Mouse (Mus musculus) embryonic facial prominence, embryonic 13.5 days (tissue): ENCODE results near the gene Nf2. TPM values are rescaled to one million over a fixed set of nuclear protein-coding genes. Genes with fewer than 3 reads are reported as not detected.
"Not testable (repeated sequence)": the region's sequence is repeated elsewhere in the genome, so short reads cannot be mapped to it uniquely, and the experiment has no call there.

Source experiments
- ATAC-seq: fragments of 200-750 bp; cut with Nextera tagmentation; 2 replicates; pipeline ENCODE4 v1.8.0; 2017; ENCODE audit warnings: low read depth; ENCODE audit not compliant: insufficient number of reproducible peaks, insufficient read depth, low FRiP score, low TSS enrichment
- H3K27ac ChIP-seq: fragments of 300-500 bp; sonication (generic); 2 replicates; pipeline ENCODE4 v1.5.1; 2015; ENCODE audit warnings: moderate library complexity, mild to moderate bottlenecking, inconsistent platforms
- H3K27me3 ChIP-seq: fragments of 300-500 bp; sonication (generic); 2 replicates; pipeline ENCODE4 v1.6.1; 2015; ENCODE audit warnings: mild to moderate bottlenecking, inconsistent platforms
- H3K36me3 ChIP-seq: fragments of 300-500 bp; sonication (generic); 2 replicates; pipeline ENCODE4 v1.6.1; 2015; ENCODE audit warnings: mild to moderate bottlenecking, inconsistent platforms
- H3K4me1 ChIP-seq: fragments of 300-500 bp; sonication (generic); 2 replicates; pipeline ENCODE4 v1.6.1; 2015; ENCODE audit warnings: inconsistent platforms
- H3K4me2 ChIP-seq: fragments of 300-500 bp; sonication (generic); 2 replicates; pipeline ENCODE4 v1.6.1; 2015; ENCODE audit warnings: moderate library complexity, mild to moderate bottlenecking, inconsistent platforms
- H3K4me3 ChIP-seq: fragments of 300-500 bp; sonication (generic); 2 replicates; pipeline ENCODE4 v1.5.1; 2015; ENCODE audit warnings: mild to moderate bottlenecking, inconsistent platforms
- H3K9ac ChIP-seq: fragments of 300-500 bp; sonication (generic); 2 replicates; pipeline ENCODE4 v1.6.1; 2015; ENCODE audit warnings: mild to moderate bottlenecking, inconsistent platforms
- H3K9me3 ChIP-seq: fragments of 300-500 bp; sonication (generic); 2 replicates; pipeline ENCODE4 v1.6.1; 2016; ENCODE audit warnings: inconsistent platforms
- WGBS: fragments of 180-500 bp; shearing (Covaris S2); methylation state at CpG from one replicate; pipeline ENCODE4 v1.1.7; 2015; ENCODE audit warnings: mixed read lengths; 5-methylcytosine and 5-hydroxymethylcytosine counted together
- polyA plus RNA-seq: library from polyadenylated mRNA; unstranded; fragments of >200 nt; fragmentation: Nextera tagmentation; extraction: Ambion mirVana; gene quantifications from 2 replicates; pipeline ENCODE4 v1.2.1, GENCODE M21; 2015

The Nf2 gene
- polyA plus RNA-seq, 1 experiment from 2014 or later, result 55.7 TPM

DNA sequence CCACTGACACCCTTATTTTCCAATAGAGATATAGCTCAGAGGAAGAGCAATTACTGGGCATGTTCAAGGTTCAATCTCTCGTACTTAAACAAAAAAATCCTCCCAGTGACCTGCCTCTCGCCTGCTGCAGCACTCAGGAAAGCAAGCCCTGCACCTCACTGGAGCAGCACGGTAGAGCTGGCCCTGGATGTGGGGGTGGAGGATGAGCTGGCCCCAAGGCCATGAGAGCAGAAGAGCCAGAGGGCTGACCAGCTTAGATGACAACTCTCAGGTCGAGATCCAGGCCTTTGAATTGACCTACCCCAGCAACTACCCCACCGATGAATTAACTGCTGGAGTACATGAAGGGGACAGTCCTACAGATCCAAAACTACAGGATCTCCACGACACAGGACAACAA is 13.9 kb downstream of the Nf2 start:
- Histone ChIP-seq H3K9me3 (no peaks in the 10 kb centered on the region), H3K4me3 (no peak overlapping the region), H3K27ac (no peak overlapping the region), H3K4me1 (peaks cover 6% of the 10 kb centered on the region; the same call in 1 of the 2 replicates), H3K9ac (no peak overlapping the region), H3K4me2 (no peak overlapping the region), H3K36me3 (0 out of 2 replicates have a peak, but pooled peaks cover 3% of the 10 kb centered on the region), H3K27me3 (no peaks in the 10 kb centered on the region)
- 79% methylated on average over 6 of the region's 6 CpGs for WGBS
- no peak for ATAC-seq

DNA sequence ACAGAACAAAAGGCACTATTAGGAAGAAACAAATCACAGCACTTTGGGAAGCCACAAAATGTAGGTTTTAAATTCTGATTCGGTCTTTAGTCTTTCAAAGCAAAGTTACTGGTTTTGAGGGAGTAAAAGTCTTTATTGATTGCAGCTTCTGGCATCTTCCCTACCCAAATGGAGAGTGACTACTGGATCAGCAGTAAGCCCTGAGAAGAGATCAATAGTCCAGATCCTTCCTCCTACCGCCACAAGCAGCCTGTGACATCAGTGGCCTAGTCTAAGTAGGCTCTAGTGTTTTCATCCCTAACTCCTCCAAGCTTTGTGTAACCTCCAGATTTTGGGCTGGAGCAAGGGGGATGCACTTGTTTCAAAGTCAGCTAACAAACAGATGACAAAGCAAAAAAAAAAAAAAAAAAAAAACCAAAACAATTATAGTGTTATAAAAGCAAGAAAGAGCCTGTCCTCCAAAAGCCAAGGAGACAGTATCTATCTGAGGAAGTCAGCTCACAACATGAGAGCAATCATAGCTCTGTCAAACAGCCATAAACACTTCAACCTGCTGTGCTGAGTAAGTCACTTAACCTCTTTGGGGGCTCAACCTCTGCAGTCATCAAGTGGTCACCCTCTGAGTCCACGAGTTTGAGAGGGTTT is 15.9 kb downstream of the Nf2 start:
- peaks cover 8% of the 10 kb centered on the region; the same call in 1 of the 2 replicates for H3K36me3 ChIP-seq
- ATAC-seq, result no peak
- no peak overlapping the region for H3K4me2 ChIP-seq
- peaks cover 6% of the 10 kb centered on the region; the same call in 1 of the 2 replicates for H3K4me1 ChIP-seq
- no peak overlapping the region for H3K9ac ChIP-seq
- no peak overlapping the region for H3K4me3 ChIP-seq
- 77% methylated on average over 3 of the region's 3 CpGs for WGBS
- no peaks in the 10 kb centered on the region for H3K9me3 ChIP-seq
- no peaks in the 10 kb centered on the region for H3K27me3 ChIP-seq
- no peak overlapping the region for H3K27ac ChIP-seq

DNA sequence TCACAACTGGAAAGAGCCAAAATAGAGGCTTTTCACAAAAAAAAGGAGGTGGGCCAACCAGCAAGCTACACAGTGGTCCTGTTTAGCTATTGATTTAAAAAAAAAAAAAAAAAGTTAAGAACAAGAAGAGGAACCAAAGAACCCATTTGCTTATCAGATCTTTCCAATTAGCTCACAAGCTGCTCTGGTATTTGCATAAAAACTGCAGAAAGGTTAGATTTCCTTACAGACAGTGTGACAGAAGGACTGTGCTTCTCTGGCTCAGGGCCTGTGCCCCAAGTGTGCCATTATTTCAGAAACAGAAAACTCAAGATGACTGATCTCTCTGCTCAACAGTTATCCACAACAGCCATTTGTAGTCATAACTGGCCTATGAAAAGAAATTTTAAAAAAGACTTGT is 18.3 kb downstream of the Nf2 start:
- H3K4me3 ChIP-seq, result no peak overlapping the region
- H3K9me3 ChIP-seq, result no peaks in the 10 kb centered on the region
- H3K9ac ChIP-seq, result no peak overlapping the region
- no peak for ATAC-seq
- H3K4me1 ChIP-seq, result no peaks in the 10 kb centered on the region
- H3K4me2 ChIP-seq, result no peak overlapping the region
- no peaks in the 10 kb centered on the region for H3K27me3 ChIP-seq
- H3K27ac ChIP-seq, result no peak overlapping the region
- peaks cover 8% of the 10 kb centered on the region; the same call in 1 of the 2 replicates for H3K36me3 ChIP-seq

DNA sequence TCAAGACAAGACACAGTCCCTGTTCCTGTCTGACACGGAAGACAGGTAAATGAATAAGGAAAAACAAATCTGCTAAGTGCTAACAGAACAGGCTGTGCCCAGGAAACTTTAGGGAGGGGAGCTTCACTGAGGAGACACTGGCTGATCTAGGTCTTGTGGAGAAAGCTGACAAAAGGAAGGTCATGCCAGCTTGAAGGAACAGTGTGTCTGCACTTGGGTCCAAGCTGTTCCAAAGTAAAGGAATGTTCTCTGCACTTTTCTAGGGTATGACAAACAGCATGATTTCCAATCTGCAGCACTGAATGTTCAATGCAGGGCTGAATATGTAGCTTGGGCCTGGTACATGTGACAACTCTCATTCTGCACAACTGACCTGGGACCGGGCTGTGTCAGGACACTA is 21.4 kb downstream of the Nf2 start:
- Histone ChIP-seq H3K27me3 (no peaks in the 10 kb centered on the region), H3K9me3 (no peaks in the 10 kb centered on the region), H3K4me2 (no peak overlapping the region), H3K4me1 (no peaks in the 10 kb centered on the region), H3K4me3 (no peak overlapping the region), H3K27ac (no peak overlapping the region), H3K36me3 (peaks cover 8% of the 10 kb centered on the region; the same call in 1 of the 2 replicates), H3K9ac (no peak overlapping the region)
- WGBS, result 84% methylated on average over 2 of the region's 2 CpGs
- no peak for ATAC-seq

DNA sequence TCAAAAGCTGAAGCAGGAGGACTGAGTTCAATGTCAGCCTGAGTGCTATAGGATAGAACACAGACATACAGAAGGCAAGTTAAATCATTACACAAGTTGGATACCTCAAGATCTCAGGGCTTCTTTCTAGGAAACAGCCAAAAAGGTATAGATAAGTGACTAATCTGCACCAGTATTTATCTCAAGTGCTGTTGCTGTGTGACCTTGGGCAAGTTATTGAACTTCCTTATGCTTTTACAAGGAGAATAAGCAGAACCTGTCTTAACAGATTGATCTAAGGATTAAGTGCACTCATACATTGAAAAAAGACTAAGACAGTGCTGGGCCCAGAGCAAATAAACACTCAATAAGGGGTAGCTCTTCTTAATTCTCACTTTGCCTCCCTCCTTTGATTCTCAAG is 22.0 kb downstream of the Nf2 start:
- H3K4me2 ChIP-seq, result no peak overlapping the region
- no peak overlapping the region for H3K9ac ChIP-seq
- peaks cover 8% of the 10 kb centered on the region; the same call in 1 of the 2 replicates for H3K36me3 ChIP-seq
- no peak overlapping the region for H3K4me3 ChIP-seq
- no peaks in the 10 kb centered on the region for H3K27me3 ChIP-seq
- H3K27ac ChIP-seq, result no peak overlapping the region
- no peak for ATAC-seq
- H3K4me1 ChIP-seq, result no peaks in the 10 kb centered on the region
- no peaks in the 10 kb centered on the region for H3K9me3 ChIP-seq

DNA sequence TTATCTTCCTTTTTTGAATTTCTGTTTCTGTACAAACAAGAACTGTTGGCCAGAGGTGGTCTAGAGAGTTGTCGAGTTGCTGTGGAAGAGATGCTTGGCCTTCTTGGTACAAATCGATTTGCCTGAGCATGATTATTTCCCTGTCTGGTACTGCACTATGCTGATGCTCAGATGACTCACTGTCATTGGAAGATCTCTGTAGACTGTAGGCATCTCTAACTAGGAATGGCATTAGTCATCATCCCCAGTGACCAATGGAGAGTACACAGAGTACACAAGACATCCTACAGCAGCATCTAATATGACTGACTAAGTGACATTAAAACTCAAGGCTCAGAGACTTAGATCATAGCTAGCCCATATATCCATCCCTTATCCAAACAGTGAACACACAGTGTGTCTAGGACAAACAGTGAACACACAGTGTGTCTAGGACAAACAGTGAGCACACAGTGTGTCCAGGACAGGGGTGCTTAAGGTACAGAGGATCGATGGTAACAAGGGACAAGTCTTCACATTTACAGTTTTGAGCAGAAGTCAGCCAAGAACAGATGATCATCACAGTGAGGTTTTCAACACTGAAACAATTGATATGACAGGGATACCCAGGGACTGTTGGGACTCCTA is 23.1 kb downstream of the Nf2 start:
- Histone ChIP-seq H3K4me1 (no peaks in the 10 kb centered on the region), H3K9me3 (no peaks in the 10 kb centered on the region), H3K9ac (no peak overlapping the region), H3K4me2 (no peak overlapping the region), H3K27me3 (no peaks in the 10 kb centered on the region), H3K4me3 (no peak overlapping the region), H3K36me3 (peaks cover 8% of the 10 kb centered on the region; the same call in 1 of the 2 replicates), H3K27ac (no peak overlapping the region)
- ATAC-seq, result no peak
- 94% methylated on average over 3 of the region's 3 CpGs for WGBS

DNA sequence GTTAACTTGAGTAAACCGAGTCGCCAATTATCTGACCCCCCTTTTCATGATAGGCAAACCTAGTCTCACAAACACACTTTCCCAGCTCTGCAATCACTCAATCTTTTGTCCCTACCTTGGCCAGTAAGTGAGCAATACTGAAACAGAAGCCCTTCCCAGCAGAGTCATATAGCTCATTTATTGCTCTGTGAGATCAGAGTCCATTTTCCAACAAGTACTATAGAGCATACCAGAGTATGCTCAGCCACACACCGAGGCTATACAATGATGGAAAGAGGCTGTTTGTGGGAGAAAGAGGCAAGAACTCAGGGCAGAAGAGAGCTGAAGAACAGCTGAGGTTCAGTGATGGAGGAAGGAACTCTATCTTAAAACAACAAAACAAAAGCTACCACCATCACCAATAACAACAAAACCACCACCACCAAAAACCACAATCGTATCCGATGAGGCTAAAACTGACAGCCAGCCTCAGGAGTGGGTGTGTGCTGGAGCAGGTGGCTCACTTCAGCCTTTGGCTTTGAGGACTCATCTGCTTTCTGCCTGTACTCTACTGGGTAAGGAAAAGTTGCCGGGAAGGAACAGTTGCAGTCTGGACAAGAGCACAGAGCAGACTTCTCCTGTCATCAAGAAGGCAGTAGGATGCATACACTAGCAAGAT is 25.6 kb downstream of the Nf2 start:
- 90% methylated on average over 6 of the region's 6 CpGs for WGBS
- ATAC-seq, result no peak
- H3K27ac ChIP-seq, result no peak overlapping the region

DNA sequence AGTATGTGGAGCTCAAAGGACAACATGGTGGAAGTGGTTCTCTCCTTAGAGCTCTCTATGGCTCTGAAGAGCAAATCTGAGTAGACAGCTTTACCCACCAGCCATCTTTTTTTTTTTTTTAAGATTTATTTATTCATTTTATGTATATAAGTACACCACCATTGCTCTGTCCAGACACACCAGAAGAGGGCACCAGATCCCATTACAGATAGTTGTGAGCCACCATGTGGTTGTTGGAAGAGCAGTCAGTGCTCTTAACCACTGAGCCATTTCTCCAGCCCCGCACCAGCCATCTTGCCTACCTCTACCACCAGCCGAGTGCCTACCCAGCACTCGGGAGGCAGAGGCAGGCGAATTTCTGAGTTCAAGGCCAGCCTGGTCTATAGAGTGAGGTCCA is 26.9 kb downstream of the Nf2 start:
- peaks cover 14% of the 10 kb centered on the region; the same call in 1 of the 2 replicates for H3K36me3 ChIP-seq
- 89% methylated on average over 4 of the region's 4 CpGs for WGBS
- not testable (repeated sequence) for H3K9me3 ChIP-seq, H3K27ac ChIP-seq, H3K27me3 ChIP-seq, ATAC-seq, H3K4me1 ChIP-seq, H3K4me2 ChIP-seq, H3K9ac ChIP-seq, H3K4me3 ChIP-seq

More for the DNA sequence above, 25.6 kb downstream of the Nf2 start:
- Histone ChIP-seq H3K9ac (no peak overlapping the region), H3K9me3 (no peaks in the 10 kb centered on the region), H3K27me3 (no peaks in the 10 kb centered on the region), H3K4me1 (no peaks in the 10 kb centered on the region), H3K36me3 (peaks cover 6% of the 10 kb centered on the region; the same call in 1 of the 2 replicates), H3K4me2 (no peak overlapping the region), H3K4me3 (no peak overlapping the region)

DNA sequence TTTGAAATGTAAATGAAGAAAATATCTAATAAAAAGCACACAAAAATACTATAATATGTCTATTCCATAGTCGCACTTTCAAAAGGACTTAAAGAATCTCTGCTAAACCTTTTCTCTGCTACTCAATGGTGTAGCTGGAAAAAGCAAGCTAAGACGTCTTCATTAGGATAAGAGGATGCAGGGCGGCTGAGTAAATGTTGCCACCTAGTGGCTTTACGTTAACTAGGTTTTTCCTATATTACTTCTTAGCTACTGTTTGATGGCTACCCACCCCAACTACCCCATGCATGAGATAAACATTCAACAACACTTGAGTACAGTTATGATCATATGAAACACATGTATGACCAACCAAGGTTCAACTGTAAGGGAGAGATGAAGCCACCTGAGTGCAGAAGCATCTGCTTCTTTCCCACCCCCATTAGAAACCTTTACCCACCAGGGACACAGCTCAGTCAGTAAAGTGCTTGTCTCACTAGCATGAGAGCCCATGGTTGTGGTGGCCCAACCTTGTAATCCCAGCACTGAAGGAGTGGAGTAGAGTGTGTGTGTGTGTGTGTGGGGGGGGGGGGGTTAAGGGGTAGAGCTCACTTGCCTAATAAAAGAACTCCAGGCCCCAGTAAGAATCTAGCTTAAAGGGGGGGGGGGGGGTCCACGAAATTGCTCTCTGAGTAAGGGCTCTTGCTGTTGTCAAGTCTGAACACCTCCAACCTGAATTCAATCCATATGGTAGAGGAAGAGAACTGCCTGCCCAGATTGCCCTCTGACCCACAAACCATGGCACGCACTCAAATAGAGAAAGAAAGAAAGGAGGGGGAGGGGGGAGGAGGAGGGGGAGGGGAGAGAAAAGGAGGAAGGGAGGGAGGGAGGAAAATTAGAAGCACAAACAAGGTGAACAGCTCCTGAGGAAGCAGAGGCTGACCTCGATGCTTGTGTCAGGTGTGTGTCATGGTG is 27.6 kb downstream of the Nf2 start:
- Histone ChIP-seq H3K4me2 (no peak overlapping the region), H3K27me3 (no peaks in the 10 kb centered on the region), H3K4me1 (no peaks in the 10 kb centered on the region), H3K9ac (no peak overlapping the region), H3K36me3 (peaks cover 14% of the 10 kb centered on the region; the same call in 1 of the 2 replicates), H3K4me3 (no peak overlapping the region), H3K9me3 (no peaks in the 10 kb centered on the region), H3K27ac (no peak overlapping the region)
- 37% methylated on average over 7 of the region's 7 CpGs for WGBS
- no peak for ATAC-seq

DNA sequence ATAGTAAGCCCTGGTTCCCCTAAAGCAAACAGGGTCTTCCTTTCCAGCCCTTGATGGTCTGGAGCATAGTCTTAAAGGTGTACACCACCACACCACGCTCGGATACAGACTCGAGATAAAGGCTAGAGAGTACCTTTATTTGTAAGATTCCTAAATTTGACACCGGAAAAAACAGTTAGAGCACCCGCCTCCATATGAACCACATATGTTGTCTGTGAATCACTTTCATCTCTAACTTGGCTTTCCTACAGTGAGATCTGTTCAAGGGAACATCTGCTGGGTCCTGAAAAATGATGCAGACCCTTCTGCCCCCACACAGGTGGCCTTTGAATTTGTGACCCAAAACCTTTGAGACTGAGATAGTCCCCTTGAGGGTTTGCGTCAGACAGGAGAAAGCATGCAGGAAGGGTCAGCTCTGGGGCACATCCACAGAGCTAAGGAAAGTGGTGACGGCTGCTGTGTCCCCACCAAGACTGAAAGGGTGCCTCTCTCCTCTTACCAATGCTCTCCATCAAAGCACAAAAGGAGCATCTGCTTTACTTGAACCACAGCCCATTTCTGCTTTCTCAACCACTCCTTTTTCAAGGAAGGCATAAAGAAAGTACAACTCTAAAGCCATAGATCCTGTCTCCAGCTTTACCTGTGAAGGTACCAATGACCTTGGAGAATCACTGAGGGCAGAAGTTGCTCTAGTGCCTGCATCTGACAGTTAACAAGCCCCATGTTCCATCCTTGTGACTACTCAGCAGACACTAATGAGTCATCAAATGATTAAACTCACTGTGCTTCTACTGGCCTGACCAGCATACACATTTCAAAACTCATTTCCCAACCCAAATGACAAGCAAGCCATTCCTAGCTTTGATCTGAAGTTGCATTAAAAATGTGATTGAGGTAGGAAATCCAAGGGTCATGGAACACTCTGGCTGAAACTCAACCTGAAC is 34.6 kb downstream of the Nf2 start:
- H3K27me3 ChIP-seq, result no peaks in the 10 kb centered on the region
- H3K36me3 ChIP-seq, result peaks cover 30% of the 10 kb centered on the region
- WGBS, result 88% methylated on average over 7 of the region's 7 CpGs
- no peak overlapping the region for H3K9ac ChIP-seq
- no peak overlapping the region for H3K4me2 ChIP-seq
- H3K4me3 ChIP-seq, result no peak overlapping the region
- H3K9me3 ChIP-seq, result no peaks in the 10 kb centered on the region
- H3K4me1 ChIP-seq, result no peaks in the 10 kb centered on the region
- ATAC-seq, result no peak
- no peak overlapping the region for H3K27ac ChIP-seq
